Mouse (Mus musculus) right cerebral cortex, postnatal 10 days (tissue): Measurements from ENCODE around the gene Meis1.

Experiments
- DNase-seq, 2 experiments: peaks; one replicate each; pipeline ENCODE4 v3.0.0; 2021; ENCODE audit warnings: low spot score in 2 of 2

The Meis1 gene

GRCm38 (mm10) chr11:18830087-18830486, 188.7 kb downstream of the Meis1 start:
- no peak for DNase-seq
